Mouse (Mus musculus) left cerebral cortex, postnatal 10 days (tissue): ENCODE data around the gene Usf3. TPM values are rescaled to one million over a fixed set of nuclear protein-coding genes. Genes with fewer than 3 reads are reported as not detected.

Experiments used
- DNase-seq, 2 experiments: peaks; one replicate each; pipeline ENCODE4 v3.0.0; 2021 to 2022; ENCODE audit warnings: low spot score in 2 of 2, mixed read lengths in 1 of 2; ENCODE audit errors: extremely low spot score in 1 of 2
- intact Hi-C: fragments of 180-260 bp; cut with DNase I; formaldehyde crosslinking; loops from one replicate; pipeline ENCODE4 v1.15.1; 2025
- total RNA-seq, 2 experiments: library from RNA; stranded (reverse); gene quantifications; 2 replicates each; pipeline ENCODE4 v1.2.3; 2021

The Usf3 gene
- total RNA-seq, 2 experiments from 2014 or later, result 32.6 to 33.5 TPM

DNA sequence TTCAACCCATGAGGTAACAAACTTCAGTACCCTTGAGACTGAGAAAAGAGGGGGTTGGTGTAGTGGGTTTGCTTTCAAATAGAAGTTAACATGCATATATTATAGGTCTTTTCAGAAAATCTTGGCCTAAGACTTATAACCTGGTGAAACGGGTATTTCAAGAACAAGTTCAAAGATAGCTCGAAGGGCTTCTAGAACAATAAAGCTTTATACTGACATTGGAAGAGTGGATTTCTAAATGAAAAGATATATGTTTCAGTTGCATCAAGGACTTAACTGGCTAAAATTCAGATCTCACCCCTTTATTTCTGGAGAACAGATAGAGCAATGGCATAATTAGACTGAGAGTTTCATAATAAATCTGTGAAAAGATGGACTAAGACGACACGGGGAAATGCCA, 4.1 kb upstream of the Usf3 start:
- no peak for DNase-seq
- intact Hi-C loops, result no loop called here

DNA sequence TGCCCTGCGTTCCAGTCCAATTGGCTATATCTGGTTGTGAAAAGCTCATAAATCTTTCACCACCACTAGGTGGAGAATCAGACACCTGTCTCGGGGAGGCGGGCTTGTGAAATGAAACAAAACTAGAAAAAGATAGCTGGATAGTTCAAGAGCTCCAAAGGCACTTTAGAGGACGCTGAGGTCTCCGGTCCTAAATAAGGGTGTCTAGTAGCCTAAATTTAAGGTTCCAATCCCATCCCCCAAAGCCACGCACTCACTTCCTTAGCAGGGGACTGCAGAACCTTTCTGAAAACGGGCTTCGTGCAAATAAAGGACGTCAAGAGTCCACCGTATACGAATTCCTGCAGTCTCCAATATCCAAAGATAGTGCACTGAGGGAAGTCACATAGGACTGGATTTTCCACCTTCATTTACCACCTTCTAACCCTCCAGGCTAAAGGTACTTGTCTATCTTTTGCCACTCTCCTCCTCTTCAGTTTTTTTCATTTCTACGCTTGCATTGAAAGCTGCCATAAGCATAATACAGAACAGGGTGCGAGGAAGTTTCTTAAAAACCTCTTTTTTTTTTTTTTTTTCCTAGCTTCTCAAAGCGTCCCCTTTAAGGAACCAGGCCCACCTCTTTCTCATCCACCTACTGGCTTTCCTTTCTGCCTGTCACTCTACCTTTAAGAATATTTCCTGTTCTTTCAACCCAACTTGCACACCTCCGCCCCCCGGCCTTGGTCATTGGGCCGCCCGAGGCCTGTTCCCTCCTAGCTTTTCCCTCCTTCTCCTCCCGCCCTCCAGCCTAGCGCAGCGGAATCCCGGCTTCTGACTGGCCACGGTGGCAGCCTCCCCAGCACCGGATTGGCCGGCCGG, 520 bp upstream of the Usf3 start:
- DNase-seq, result peak; percentile 98 to 100
- intact Hi-C loops, result no loop called here

- DNase-seq, result no peak
- intact Hi-C loops, result no loop called here
Measured at GRCm38 (mm10) chr16:44173966-44174530, 1.0 kb downstream of the Usf3 start.

DNA sequence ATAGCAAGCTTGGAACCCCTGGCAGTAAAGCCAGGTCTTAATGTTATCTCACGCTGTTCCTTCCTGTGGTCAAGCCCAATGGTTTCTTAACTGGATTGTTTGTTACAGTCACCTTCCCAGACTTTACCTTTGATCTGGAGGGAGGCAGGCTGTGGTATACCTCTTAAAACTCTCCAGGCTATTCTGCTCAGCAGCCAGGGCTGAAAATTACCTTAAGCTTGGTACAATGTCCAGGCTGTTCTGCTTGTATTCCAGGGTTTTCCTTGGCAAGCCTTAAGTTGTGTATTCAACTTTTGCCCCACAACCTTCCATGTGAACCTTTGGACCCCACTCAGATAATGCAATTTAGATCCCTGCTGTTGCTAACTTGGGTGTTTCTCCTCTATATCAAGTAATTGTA, 2.0 kb downstream of the Usf3 start:
- intact Hi-C loops, result no loop called here
- DNase-seq, result no peak

DNA sequence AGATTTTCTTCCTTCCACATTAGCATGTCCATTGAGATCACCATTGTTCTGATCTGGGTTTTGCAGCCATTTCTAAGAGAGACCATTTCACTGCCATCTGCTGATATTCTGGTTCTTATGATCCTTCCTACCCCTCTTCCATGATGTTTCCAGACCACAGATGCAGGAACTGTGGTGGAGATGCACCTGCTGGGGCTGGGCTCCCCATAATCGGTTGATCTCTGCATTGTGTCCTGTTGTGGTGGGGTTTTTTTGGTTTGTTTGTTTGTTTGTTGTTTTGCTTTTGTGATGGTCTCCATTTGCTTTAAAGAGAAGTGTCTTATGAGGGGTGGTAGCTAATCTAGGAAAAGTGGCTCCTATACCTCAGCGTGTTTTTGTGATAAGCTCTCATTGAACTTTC, 3.5 kb downstream of the Usf3 start:
- no peak for DNase-seq
- intact Hi-C loops, result no loop called here

DNA sequence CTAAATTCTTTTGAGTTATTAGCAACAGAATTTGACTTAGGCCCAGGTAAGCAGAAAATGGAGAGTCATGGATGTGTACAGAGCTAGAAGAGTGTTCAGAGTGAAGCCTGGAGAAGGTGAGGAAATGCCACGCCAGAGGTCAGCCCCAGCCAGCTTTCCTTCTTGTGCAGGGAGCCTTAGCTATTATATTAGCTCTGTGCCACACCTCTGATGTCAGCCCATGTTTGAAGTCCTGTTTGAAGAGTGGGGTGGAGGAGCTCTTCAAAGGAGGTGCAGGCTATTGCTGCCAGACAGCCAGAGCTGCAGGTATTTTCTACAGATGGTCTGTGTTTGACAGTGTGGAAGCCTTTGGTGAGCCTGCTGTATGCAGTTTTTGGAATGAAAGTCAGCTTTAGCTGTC, 5.5 kb downstream of the Usf3 start:
- intact Hi-C loops, result no loop called here
- no peak for DNase-seq

- intact Hi-C loops, result no loop called here
Measured at GRCm38 (mm10) chr16:44182597-44182996, 9.6 kb downstream of the Usf3 start.

DNA sequence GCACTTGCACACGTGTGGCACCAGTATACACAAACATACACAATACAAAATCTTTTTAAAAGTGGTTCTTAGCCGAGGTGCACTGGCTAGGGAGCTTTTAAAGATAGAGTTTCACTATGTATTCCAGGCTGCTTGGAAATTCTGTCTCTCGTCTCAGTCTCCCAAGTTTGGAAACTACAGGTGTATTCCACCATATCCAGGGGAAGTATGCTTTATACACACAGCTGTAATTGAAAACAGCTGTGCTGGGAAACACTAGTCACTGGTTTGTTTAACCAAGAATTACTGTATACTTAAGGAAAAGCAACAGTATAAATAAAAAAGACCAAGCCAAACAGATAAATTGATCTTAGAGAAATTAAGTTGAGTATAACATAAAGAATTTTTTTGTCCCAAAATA, 11.7 kb downstream of the Usf3 start:
- DNase-seq, result no peak
- intact Hi-C loops, result no loop called here

More at GRCm38 (mm10) chr16:44182597-44182996, 9.6 kb downstream of the Usf3 start:
- no peak for DNase-seq

- DNase-seq, result no peak
- intact Hi-C loops, result no loop called here
Measured at GRCm38 (mm10) chr16:44187172-44187571, 14.1 kb downstream of the Usf3 start.

- intact Hi-C loops, result no loop called here
- DNase-seq, result no peak
Measured at GRCm38 (mm10) chr16:44188766-44189165, 15.7 kb downstream of the Usf3 start.

GRCm38 (mm10) chr16:44190032-44190431, 17.0 kb downstream of the Usf3 start:
- intact Hi-C loops, result no loop called here
- DNase-seq, result no peak

DNA sequence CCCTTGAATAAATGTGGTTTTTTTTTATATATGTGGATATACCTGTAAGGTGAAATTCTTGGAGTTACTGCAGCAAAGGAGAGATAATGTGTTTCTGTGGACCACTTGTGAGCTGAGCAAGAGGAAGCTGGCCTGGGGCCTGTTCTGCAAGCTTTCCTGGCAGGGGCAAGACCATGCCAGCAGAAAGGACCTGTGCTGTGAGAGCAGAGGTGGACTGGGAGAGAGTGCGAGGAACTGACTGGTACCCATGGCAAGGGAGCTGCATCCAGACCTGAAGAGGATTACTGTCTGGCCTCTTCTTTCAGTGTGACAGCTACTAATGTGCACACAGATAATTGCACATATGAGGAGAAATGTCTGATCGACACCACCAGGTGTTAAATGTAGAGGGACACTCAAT, 17.9 kb downstream of the Usf3 start:
- intact Hi-C loops, result no loop called here
- DNase-seq, result no peak

- intact Hi-C loops, result no loop called here
- DNase-seq, result no peak
Measured at GRCm38 (mm10) chr16:44199066-44199703, 26.1 kb downstream of the Usf3 start.

GRCm38 (mm10) chr16:44200146-44200545, 27.1 kb downstream of the Usf3 start:
- no peak for DNase-seq
- intact Hi-C loops, result no loop called here

- DNase-seq, result no peak
- intact Hi-C loops, result no loop called here
Measured at GRCm38 (mm10) chr16:44204331-44204730, 31.3 kb downstream of the Usf3 start.

- intact Hi-C loops, result no loop called here
- DNase-seq, result no peak
Measured at GRCm38 (mm10) chr16:44205973-44206372, 32.9 kb downstream of the Usf3 start.

DNA sequence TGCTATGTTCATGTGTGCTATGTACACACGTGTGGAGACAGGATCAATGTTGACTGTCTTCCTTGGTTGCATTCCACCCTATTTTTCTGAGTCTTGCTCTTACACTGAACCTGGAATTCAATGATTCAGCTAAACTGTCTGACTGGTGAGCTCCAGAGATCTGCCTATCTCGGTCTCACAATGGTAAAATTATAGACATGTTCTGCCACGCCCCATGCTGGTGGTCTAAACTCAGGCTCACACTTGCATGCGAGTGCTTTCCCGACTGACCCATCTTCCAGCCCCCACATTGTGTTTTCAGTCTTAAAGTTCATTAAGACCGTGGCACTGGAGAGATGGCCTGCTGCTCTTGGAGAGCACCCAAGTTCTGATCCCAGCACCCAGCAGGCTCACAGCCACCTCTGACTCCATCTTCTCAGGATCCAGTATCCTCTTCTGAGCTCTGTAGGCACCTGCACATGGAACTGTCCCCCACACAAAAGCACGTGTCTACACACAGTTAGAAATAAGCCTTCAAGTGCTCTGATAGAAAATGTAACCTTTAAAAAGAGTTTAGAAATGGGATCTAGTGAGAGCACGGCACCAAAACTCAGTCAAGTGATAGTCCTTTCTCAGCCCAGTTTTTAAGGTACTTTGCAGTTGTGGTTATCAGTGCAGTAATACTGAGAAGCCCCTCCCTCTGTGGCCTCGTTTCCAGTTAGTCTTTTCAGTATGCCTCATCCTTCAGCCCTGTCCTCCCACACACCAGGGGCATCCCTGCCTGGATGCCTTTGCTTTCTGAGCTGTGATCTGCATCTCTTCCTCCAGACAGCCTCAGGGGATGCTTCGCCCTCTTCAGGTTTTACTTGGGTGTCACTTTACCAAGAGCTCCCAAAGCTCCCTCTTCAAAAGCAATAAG, 37.4 kb downstream of the Usf3 start:
- no peak for DNase-seq
- intact Hi-C loops, result no loop called here

DNA sequence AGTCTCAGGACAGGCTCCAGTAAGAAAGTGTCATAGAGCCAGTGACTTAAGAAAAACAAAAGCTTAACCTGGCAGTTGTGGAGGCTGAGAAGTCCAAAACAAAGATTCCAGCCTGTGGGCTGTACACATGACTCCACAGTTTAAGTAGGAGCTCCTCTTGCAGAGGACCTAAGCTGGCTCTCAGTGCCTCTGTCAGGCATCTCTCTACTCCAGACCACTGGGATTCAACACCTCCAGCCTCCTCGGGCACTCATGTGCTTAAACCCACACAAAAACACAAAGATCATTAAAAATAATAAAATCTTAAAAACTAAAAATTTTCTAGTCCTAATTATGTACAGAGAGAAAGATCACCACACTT, 38.0 kb downstream of the Usf3 start:
- intact Hi-C loops, result no loop called here
- DNase-seq, result no peak

GRCm38 (mm10) chr16:44212703-44213102, 39.7 kb downstream of the Usf3 start:
- DNase-seq, result no peak
- intact Hi-C loops, result no loop called here
